Comparison of ENCODE assay signal across 11 mouse cellular contexts in genomic region chr2:151562930-151563921, GRCm38 (mm10). TPM values are rescaled to one million over a fixed set of nuclear protein-coding genes. Genes with fewer than 3 reads are reported as not detected.
DNase-seq lines count a peak whose midpoint lies in the region; ATAC-seq and TF ChIP-seq lines count a peak whose summit lies in the region.
"Had no signal": no experiment of that assay in that cellular context is flagged by ENCODE, and none has a peak within 500 bp of the region (broad histone marks: within the 10 kb centered on the region; RNA-seq: fewer than 3 reads in every experiment).

No protein-coding gene starts in this region.

- WGBS in hindbrain, postnatal 0 days = 83% methylated on average over 7 of the region's 7 CpGs
- WGBS in hindbrain, embryonic 10.5 days = 91% methylated on average over 7 of the region's 7 CpGs
- 77% methylated on average over 7 of the region's 7 CpGs for WGBS in kidney, embryonic 16.5 days

- no peak for DNase-seq in hindbrain, postnatal 0 days (ENCODE audit: low spot score)
- no peak for DNase-seq in hindbrain, embryonic 10.5 days (ENCODE audit: low spot score)
- DNase-seq in adipocyte (ENCODE audit: low spot score) = peak; percentile 54
- DNase-seq in ovary, adult 18-20 months (ENCODE audit: low spot score) = no peak
- no peak for DNase-seq in thymus, postnatal 0 days (ENCODE audit: low spot score)

- TF ChIP-seq CTCF in hindbrain, postnatal 0 days (IDR thresholded peaks at IDR 0.05; ENCODE audit: low read depth) = no peak

- H3K36me3 ChIP-seq in hindbrain, postnatal 0 days (ENCODE audit: insufficient read depth, low read length) = peaks cover 44% of the 10 kb centered on the region
- peaks cover 69% of the 10 kb centered on the region for H3K36me3 ChIP-seq in hindbrain, embryonic 10.5 days
- peaks cover 53% of the 10 kb centered on the region for H3K36me3 ChIP-seq in kidney, embryonic 16.5 days (ENCODE audit: insufficient read depth, low read length)

- H3K27me3 ChIP-seq in hindbrain, postnatal 0 days (ENCODE audit: insufficient read depth, low read length) = no peaks in the 10 kb centered on the region
- no peaks in the 10 kb centered on the region for H3K27me3 ChIP-seq in hindbrain, embryonic 10.5 days (ENCODE audit: insufficient read depth, poor library complexity, severe bottlenecking)
- no peaks in the 10 kb centered on the region for H3K27me3 ChIP-seq in kidney, embryonic 16.5 days (ENCODE audit: insufficient read depth, low read length)
- H3K27me3 ChIP-seq: forebrain, embryonic 13.5 days; heart, embryonic 15.5 days; neural tube, embryonic 13.5 days had no signal

- H3K9me3 ChIP-seq in hindbrain, postnatal 0 days (ENCODE audit: low read length) = no peaks in the 10 kb centered on the region
- H3K9me3 ChIP-seq in hindbrain, embryonic 10.5 days = no peaks in the 10 kb centered on the region
- no peaks in the 10 kb centered on the region for H3K9me3 ChIP-seq in kidney, embryonic 16.5 days (ENCODE audit: low read length)
- H3K9me3 ChIP-seq: forebrain, embryonic 13.5 days; heart, embryonic 15.5 days; neural tube, embryonic 13.5 days had no signal

- H3K9ac ChIP-seq in hindbrain, postnatal 0 days (replicated peaks; ENCODE audit: low read length) = no peak overlapping the region
- no peak overlapping the region for H3K9ac ChIP-seq in kidney, embryonic 16.5 days (replicated peaks; ENCODE audit: low read length)
- H3K9ac ChIP-seq: forebrain, embryonic 13.5 days; heart, embryonic 15.5 days; neural tube, embryonic 13.5 days had no signal

- peak; percentile 52 for ATAC-seq in hindbrain, postnatal 0 days
- ATAC-seq in kidney, embryonic 16.5 days (ENCODE audit: low FRiP score, low TSS enrichment) = no peak
- ATAC-seq in megakaryocyte, adult 5-6 weeks (ENCODE audit: poor library complexity, severe bottlenecking) = peak; percentile 68
- ATAC-seq in cerebellum, adult (ENCODE audit: insufficient number of reproducible peaks, low FRiP score, low TSS enrichment) = no peak
- ATAC-seq: forebrain, embryonic 13.5 days had no signal

- H3K4me1 ChIP-seq in hindbrain, postnatal 0 days (ENCODE audit: insufficient read depth, low read length) = no peaks in the 10 kb centered on the region
- no peaks in the 10 kb centered on the region for H3K4me1 ChIP-seq in hindbrain, embryonic 10.5 days (replicated peaks)
- H3K4me1 ChIP-seq in kidney, embryonic 16.5 days (ENCODE audit: insufficient read depth, low read length) = no peaks in the 10 kb centered on the region
- H3K4me1 ChIP-seq: forebrain, embryonic 13.5 days; heart, embryonic 15.5 days; neural tube, embryonic 13.5 days had no signal

- no peak overlapping the region for H3K4me3 ChIP-seq in hindbrain, postnatal 0 days (ENCODE audit: low read length)
- no peak overlapping the region for H3K4me3 ChIP-seq in hindbrain, embryonic 10.5 days
- no peak overlapping the region for H3K4me3 ChIP-seq in kidney, embryonic 16.5 days (ENCODE audit: low read length)
- H3K4me3 ChIP-seq: forebrain, embryonic 13.5 days; heart, embryonic 15.5 days; neural tube, embryonic 13.5 days had no signal

- H3K27ac ChIP-seq in hindbrain, postnatal 0 days = no peak overlapping the region
- H3K27ac ChIP-seq in hindbrain, embryonic 10.5 days = no peak overlapping the region
- H3K27ac ChIP-seq in kidney, embryonic 16.5 days (ENCODE audit: low read length) = 0 out of 2 replicates have a peak overlapping the region, but pooled peaks have one; percentile 15
- H3K27ac ChIP-seq: forebrain, embryonic 13.5 days; heart, embryonic 15.5 days; neural tube, embryonic 13.5 days had no signal

- H3K4me2 ChIP-seq in hindbrain, postnatal 0 days (ENCODE audit: low read depth, low read length) = no peak overlapping the region
- no peak overlapping the region for H3K4me2 ChIP-seq in kidney, embryonic 16.5 days (replicated peaks; ENCODE audit: low read depth, low read length)
- H3K4me2 ChIP-seq: forebrain, embryonic 13.5 days; heart, embryonic 15.5 days; neural tube, embryonic 13.5 days had no signal

RNA-seq across cellular contexts. Expression of gene Sdcbp2, which starts 9.2 kb away (rescaled TPM):
- total RNA-seq in hindbrain, postnatal 0 days (2014; rRNA removed) = 0.42 and 0.72 TPM in 2 replicates
- polyA plus RNA-seq in hindbrain, postnatal 0 days (2015; fragmentation: Nextera tagmentation; extraction: Ambion mirVana) = 1.3 and 1.4 TPM in 2 replicates
- 0.67 and 0.97 TPM in 2 replicates for polyA plus RNA-seq in hindbrain, embryonic 10.5 days (2016; fragmentation: Nextera tagmentation; extraction: Ambion mirVana)
- 1.7 and 2.4 TPM in 2 replicates for polyA plus RNA-seq in kidney, embryonic 16.5 days (2015; fragmentation: Nextera tagmentation; extraction: Ambion mirVana)
- total RNA-seq in megakaryocyte, adult 5-6 weeks (2015) = 0.82 TPM in 1 of 2 replicates, not detected in the other
- total RNA-seq in megakaryocyte, adult 5-6 weeks (2017) = not detected in 2 replicates
- 1.3 and 2.3 TPM in 2 replicates for polyA plus RNA-seq in thymus, postnatal 0 days (2015; fragmentation: Nextera tagmentation; extraction: Ambion mirVana)

RNA-seq across cellular contexts. Expression of gene Fkbp1a, which starts 20.9 kb away (rescaled TPM):
- total RNA-seq in hindbrain, postnatal 0 days (2014; rRNA removed) = 64.5 and 72.1 TPM in 2 replicates
- polyA plus RNA-seq in hindbrain, postnatal 0 days (2015; fragmentation: Nextera tagmentation; extraction: Ambion mirVana) = 624 and 631 TPM in 2 replicates
- polyA plus RNA-seq in hindbrain, embryonic 10.5 days (2016; fragmentation: Nextera tagmentation; extraction: Ambion mirVana) = 600 and 645 TPM in 2 replicates
- polyA plus RNA-seq in kidney, embryonic 16.5 days (2015; fragmentation: Nextera tagmentation; extraction: Ambion mirVana) = 723 and 752 TPM in 2 replicates
- 102 and 103 TPM in 2 replicates for total RNA-seq in megakaryocyte, adult 5-6 weeks (2015)
- 20.9 and 23.9 TPM in 2 replicates for total RNA-seq in megakaryocyte, adult 5-6 weeks (2017)
- polyA plus RNA-seq in thymus, postnatal 0 days (2015; fragmentation: Nextera tagmentation; extraction: Ambion mirVana) = 427 and 468 TPM in 2 replicates

Comparison
In these comparisons a context has a peak if more than half of its experiments do, and no peak if none do; other contexts are left out.
1. ATAC-seq: peak in hindbrain, postnatal 0 days (single experiment) and megakaryocyte, adult 5-6 weeks (single experiment); none in kidney, embryonic 16.5 days (single experiment) and cerebellum, adult (single experiment).